Mouse (Mus musculus): Measurements from ENCODE around the gene Rfx4. TPM values are rescaled to one million over a fixed set of nuclear protein-coding genes. Genes with fewer than 3 reads are reported as not detected.

Rfx4 gene
- 0.05 and 0.06 TPM in 2 replicates for polyA plus RNA-seq (2015; fragmentation: Nextera tagmentation; extraction: Ambion mirVana)

GRCm38 (mm10) chr10:84755786-84756203 lies at the start of gene Rfx4:
Rfx4 (plus strand) TSS chr10:84756062.

DNA sequence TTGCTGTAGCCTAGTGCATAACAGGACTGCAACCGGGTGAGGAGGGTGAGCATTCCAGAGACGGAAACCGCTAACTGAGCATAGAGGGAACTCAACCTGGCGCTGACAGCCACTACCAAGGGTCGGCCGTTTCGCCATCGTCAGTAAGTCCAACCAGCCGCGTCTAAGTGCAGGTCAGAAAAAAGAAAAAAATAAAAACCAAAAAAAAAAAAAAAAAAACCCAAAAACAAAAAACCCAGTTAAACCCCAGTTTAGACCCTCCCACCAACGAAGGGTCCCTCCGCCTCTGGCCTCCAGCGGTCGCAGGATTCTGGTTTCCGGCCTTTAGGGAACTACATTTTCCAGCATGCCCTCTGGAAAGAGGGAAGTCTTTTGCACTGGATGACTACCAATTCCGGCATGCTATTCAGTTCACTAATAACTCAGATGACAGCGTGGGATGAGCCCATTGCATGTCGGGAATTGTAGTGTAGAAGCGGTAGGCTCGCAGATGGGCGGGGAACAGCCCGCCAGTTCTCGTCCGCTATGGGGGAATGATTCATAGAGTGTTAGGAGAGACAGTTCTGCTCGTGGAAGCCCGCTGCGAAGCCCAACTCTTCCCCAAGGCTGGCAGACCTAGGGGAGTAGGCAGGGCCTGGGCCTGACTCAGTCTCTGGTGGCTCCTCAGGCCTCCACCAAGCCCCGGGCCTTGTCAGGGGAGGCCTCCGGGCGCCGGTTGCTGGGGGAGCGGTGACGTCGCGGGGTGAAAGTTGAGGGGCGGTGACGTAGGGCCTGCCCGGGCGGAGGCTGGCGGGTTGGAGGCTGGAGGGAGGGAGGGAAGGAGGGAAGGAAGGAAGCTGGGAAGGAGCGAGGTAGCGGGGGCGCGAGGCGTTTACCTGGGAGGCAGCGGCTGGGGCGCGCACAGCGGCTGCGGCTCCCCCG lies 161.2 kb downstream of the Rfx4 start, which contains the start of gene Ric8b:
Ric8b (plus strand) TSS at position 807 of the 921 bp plus-strand sequence.

Other genes starting within 250 kb of the Rfx4 start
- 29.9 and 36.1 TPM in 2 replicates for gene Ckap4, start 222.0 kb upstream of the Rfx4 start, polyA plus RNA-seq (2015; fragmentation: Nextera tagmentation; extraction: Ambion mirVana)
- 52.8 and 66.5 TPM in 2 replicates for gene Tcp11l2, start 179.4 kb upstream of the Rfx4 start, polyA plus RNA-seq (2015; fragmentation: Nextera tagmentation; extraction: Ambion mirVana)
- 7.4 and 7.7 TPM in 2 replicates for gene Polr3b, start 133.8 kb upstream of the Rfx4 start, polyA plus RNA-seq (2015; fragmentation: Nextera tagmentation; extraction: Ambion mirVana)
- gene Ric8b, start 161.6 kb downstream of the Rfx4 start, polyA plus RNA-seq (2015; fragmentation: Nextera tagmentation; extraction: Ambion mirVana): 4.3 and 5.3 TPM in 2 replicates